Mouse (Mus musculus) gonadal fat pad, adult 2 months (tissue): Measurements from ENCODE around the gene Smurf1. TPM values are rescaled to one million over a fixed set of nuclear protein-coding genes. Genes with fewer than 3 reads are reported as not detected.

ENCODE experiments used
- DNase-seq: peaks from one replicate; pipeline ENCODE4 v3.0.0-alpha.2; 2012; ENCODE audit warnings: low read depth
- polyA plus RNA-seq: library from polyadenylated mRNA; depleted of rRNA; stranded (reverse); fragments of >200 nt; gene quantifications from 2 replicates; pipeline ENCODE4 v1.2.3, GENCODE M21; 2012

The Smurf1 gene
- polyA plus RNA-seq, 1 experiment = 29.8 TPM

DNA sequence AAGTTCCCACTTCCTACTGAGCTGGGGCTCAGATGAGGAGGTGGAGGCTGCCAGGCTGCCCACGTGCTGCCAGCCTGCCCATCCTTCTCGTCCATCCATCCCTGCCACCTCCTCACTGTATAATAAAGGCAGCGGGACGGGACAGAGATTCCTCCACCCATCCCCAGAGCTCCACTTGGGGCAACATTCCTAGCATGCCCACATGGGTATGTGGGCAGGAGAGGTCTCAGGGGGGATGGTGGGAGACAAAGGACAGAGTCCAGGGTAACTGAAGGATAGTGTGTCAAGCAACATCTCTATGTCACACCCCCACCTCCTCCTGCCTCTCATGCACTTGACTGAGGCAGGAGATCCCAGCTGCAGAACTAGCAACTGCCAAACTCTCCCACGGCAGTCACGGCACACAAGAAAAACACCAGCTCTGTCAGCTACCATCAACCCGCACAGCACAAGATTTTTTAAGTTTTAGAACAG, 51.2 kb downstream of the Smurf1 start:
- no peak for DNase-seq

DNA sequence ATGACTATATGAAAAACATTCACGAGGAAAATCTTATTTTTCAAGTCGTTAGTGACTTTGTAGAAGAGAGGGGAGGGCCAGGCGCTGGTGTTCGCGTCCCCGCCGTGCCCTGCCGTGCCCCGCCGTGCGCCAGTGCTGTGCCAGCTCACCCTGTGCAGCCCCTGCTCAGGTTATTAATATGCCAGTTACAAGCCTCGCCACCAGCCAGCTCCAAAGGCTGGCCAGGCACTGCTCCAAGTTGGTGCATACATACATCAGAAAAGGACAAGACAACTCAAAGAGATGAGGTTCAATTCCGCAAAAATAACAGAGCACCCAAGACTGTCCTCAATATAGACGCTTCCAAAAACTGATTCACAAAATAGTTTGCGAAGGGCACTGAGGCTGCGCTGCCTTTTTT, 51.7 kb downstream of the Smurf1 start:
- no peak for DNase-seq

DNA sequence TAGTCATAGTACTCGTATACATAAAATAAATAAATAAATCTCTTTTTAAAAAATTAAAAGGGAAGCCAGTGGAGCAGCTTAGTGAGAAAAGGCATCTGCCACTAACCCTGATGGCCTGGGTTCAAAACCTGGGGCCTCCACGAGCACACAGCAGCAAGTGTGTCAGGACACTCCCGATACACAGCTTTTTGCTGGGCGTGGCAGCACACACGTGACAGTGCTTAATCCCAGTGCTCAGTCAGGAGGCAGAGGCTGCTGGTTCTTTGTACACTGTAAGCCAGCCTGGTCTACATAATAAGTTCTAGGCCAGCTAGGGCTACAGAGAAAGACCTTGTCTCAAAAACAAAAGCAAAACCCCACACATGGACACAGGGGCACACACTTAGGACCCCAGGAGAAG, 52.3 kb downstream of the Smurf1 start:
- DNase-seq = no peak

DNA sequence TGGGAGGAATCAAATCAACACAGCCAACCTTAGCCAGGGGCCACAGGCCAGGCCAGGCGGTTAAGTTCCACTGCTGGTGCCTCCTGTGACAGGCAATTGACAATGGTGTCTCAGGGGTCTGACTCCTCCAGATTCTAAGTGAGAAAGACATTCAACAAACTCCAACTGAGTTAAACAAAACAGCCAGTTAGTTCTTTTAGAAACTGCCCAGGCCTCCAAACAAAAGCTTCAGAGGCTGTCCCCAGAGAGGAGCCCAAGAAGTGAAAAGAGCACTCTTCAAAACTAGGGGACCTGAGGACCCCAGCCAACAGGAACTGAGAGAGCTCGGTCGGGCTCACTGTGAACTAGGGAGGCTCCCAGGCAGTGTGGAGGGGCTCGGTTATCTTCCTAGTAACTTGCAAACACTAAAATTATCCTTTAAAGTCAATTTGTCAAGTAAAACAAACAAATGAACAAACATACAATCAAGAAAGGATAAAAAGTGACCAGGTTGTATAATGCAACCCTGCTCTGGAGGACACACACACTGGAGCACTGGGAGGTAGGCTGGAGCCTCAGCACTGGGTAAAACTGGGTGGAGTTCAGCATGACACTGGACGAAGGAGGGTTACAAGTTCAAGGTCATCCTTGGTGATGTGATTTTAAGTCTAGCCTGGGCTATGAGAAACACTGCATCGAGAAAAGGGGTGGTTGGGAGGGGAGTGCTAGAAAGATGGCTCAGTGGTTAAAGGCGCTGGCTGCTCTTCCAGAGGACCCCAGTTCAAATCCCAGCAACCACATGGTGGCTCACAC, 52.9 kb downstream of the Smurf1 start:
- no peak for DNase-seq

DNA sequence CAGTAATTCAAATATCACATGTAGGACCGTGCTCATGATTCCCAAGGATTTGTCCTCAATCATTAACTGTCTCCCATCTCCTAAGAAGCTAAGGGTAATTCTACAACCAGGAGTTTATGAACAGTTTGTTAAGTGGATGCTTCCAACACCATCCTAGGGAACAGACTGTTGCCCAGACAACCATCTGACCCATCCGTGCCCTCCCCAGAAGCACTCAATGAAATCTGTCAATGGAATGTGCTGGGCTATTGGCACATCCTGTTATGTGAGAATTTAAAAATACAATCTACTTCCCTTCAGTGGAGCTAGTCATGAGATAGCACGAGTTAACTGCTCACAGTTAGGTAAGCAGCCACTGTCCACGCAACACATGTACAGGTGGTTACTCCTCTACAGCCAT, 56.1 kb downstream of the Smurf1 start:
- no peak for DNase-seq

DNA sequence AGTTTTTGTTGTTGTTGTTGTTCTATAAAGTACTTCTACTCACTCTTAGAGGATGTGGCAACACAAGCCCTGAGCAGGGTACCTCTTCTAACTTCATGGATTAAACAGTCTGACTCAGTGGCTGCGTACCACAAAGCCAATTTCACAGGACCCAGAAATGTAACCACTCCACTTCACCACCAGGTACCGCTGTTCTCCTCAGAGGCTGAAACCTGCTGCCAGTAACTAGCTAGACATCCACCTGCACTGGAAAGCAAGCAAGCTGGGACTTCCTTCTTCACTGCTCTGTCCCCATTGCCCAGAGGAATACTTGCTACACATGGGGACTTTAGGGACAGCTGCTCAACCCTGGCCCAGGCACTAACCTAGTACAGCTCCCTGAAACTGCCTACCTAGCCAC, 58.1 kb downstream of the Smurf1 start:
- DNase-seq = no peak

DNA sequence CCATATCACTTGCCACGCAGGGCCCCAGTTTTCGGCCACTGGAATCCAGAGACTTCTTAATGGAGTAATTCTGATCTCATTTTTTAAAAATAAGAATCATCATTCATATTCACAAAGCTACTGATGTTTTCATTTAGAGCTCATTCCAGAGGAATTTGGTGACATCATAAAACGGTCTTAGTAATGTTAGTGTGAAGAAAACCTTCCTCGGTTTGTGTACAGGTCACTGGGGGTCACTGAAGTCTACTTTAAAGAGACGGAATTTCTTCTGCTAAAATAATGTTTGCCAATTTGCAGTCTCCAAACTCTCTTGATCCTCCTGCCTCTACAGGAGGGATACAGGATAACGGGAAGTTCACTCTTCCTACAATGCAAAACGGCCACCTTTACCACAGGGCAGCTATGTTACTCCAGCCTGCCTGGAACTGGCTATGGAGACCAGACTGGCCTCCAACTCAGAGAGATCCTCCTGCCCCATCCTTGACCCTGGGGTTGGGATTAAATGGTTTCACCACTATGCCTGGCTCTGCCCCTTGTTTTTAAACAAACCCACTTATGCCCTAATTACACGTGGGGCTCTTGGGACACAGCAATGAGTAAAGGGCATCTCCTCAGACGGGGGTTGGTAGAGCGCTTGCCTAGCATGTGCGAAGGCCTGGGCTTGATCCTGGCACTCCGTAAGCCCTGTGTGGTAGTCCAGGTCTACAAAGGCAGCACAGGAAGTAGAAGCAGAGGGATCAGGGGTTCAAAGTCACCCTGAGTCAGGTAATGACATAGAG, 61.1 kb downstream of the Smurf1 start:
- no peak for DNase-seq

DNA sequence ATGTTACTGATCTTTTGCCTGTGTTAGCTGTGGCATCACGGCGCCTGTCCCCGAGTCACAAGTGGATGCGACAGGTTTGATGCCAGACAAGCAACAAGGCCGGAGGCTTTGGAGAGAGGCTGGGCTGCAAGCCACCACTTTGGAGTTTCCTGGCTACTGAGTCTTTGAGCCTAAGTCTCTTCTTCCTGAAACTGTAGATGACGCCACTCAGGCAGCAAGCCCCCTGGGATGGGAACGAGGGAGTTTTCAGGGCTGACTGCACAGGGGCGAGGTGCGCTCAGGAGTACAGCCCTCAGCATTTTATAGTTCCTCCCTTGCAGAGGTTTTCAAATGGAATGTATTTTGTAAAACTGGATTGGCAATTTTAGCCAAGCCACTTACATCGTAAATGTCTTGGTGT, 63.9 kb downstream of the Smurf1 start:
- no peak for DNase-seq

DNA sequence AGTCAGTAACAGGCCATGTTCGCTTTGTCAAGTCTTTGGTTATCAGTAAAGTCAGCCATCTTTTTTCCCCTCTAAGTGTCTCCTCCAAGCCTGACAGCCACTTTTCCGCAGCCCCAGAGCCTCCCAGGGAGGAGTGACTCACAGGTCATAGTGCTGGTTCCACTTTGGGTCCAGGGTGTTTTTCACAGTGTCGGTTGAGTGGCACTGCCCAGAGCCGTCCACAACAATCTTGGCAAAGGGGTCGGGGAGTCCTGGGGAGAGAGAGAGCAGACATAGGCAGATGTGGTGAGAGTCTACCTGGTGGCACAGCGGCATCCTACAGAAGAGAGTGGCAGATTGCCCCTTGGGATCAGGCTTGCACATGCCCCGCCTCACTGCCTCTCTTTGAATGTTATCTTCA, 64.6 kb downstream of the Smurf1 start:
- no peak for DNase-seq

DNA sequence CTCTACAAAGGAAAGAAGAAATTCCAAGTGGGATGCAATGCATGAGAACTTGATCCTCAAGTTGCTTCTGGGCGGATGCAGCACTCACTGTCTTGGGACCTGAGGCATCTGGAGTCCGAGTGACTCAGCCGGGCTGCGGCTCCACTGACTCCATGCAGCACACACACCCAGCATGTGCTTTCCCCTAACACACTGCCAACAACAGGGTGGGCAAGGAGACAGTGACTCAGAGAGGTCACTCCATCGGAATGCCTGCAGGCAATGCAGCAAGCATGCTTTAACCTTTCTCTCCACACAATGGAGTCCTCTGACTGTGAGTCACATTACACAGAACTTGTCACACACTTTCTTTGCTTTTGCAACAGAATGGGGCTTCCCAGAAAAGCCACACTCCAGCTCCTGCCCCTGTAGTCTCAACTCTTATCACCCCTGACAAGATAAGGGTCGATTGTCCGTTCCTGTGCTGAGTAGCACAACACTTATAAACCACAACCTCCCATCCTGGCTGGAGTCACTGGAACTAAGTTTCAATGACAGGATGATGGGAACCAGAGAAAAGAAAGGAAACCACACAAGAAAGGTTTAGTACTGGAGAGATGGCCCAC, 67.1 kb downstream of the Smurf1 start:
- DNase-seq = no peak

DNA sequence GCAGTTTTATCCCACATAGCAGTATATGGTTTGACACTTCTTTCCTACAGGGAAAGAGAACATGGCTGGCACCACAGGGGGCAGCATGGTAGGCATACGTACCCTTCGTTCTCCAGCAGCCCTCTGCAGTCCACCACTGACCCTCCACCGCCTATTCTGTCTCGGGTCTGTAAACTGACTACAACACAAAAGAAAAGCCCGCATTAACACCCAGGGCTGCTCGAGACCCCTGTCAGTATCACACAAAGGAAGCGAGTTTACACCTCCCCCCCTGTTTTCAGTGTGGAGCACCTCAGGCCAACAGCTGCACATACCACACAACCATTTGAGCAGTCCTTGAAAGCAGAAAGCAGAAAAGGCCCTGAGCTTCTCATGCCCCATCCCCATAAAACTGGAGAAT, 67.8 kb downstream of the Smurf1 start:
- no peak for DNase-seq

DNA sequence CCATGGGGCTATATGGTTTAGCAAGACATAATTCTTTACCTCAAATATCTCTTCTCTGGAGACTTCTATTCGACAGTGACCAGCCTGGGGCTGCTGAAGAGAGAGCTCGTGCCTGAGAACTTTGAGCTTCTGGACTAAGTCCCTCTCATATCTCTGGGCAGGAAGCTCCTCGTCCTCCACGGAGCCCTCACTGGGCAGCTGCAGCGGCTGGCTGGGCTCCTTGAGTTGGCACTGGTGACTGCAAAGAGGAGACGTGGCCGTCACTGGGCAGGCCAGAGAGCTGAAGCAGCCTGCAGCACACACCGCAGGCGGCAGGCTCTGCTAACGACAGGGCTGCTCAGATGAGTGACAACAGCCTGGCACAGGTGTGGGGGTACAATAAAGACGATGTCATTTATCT, 74.4 kb downstream of the Smurf1 start:
- no peak for DNase-seq

DNA sequence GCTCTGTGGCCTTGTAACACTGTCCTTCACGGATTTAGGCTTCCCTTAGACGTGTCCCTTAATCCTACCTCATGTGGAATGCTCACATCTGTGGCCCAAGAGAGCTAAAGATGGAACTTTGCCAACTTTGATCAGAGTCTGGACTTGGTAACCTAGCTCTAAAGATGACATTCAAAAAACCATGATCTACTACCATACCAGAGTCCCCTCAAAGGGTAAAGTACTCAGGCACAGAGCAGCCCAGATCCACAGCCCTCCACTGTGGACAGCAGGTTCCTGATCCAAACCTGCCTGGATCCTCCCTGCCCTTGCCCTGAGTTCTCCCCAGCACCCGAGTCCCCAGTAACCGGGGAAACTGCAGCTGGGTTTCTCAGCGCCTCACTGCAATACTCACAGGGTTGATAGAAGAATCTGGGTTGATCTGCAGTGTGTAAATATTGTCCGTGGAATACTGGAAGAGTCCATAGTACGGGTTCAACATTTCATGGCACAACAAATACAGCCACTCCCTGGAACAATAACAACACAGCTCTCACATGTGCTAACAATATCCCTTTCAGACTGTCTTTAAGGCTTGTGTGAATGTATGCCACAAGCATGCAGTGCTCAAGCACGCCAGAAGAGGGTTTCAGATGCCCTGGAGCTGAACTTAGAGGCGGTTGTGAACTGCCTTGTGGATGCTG, 79.5 kb downstream of the Smurf1 start:
- DNase-seq = no peak

DNA sequence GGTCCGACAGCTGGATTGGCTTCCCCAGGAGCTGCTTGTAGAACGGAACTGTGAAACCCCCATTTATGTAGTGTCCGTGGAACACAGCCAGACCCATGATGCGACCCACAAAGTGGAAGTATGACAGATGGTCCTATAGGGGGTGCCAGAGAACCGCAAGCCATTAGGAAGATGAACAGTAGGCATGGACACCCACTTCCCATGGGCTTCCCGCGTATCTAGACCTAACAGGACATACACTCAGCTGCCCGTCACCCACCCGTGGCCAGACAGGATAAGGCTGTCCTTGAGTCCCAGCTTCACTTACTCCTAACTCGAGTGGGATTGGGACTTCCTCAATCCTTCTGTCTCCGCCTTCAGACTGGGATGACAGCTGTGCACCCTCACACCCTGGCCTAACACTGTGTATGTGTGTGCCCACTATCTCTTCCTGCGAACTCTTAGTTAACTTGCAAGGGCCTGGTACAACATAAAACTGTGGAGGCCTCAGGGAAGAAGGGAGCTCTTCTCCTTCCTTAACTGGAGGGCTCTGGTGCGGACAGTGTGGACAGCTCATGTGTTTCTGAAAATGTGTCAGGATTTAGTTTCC, 80.9 kb downstream of the Smurf1 start:
- no peak for DNase-seq

DNA sequence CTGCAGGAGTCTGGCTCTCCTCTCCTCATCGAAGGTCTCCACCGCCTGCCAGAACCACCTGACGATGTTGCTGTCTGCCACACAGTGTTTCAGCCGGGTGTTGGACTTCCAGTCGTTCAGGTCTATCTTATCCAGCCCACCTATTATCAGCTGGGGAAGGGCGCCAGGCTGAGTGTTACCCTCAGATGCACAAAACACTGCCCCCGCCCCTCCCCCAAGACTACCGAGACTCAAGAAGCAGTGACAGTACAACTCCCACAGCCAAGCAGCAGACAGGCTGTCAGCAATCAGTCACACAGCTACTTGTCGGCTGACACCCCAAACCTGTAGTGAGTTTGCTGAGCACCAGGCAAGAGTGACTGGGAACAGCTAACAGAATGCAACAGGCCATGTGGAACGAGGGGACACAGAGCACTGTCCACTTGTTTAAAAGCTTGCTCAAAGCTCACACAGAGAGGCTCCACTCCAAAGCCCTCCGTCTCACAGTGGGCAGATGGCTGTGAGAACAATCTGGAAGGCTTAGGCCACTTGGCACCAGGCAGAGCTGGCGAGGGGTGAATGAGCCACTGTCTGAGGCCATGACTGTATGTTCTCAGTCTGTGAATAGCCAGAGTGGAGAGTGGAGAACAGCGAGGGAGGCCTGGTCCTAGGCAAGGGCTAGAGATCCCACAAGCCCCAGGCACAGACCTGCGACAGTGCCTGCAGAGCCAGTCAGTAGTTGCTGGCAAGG, 83.8 kb downstream of the Smurf1 start:
- DNase-seq = no peak

DNA sequence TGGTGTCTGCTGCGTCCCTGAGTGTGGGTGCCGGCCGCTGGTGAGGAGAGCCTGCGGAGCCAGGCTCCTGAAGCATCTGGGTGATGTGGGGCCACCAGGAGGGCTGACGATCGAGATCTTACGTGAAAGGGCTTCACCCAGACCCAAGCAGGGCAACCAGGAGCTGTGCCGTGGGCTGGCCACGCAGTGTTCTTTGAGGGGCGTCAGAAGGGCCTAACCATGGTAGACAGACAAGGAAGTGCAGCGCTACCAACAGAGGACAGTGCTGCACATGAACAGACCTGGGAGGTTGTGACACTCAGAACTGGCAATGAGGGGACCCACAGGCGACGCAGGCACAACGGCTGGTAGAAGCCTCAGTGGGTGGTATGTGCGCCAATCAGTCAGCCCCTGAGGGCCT, 88.6 kb downstream of the Smurf1 start:
- no peak for DNase-seq

DNA sequence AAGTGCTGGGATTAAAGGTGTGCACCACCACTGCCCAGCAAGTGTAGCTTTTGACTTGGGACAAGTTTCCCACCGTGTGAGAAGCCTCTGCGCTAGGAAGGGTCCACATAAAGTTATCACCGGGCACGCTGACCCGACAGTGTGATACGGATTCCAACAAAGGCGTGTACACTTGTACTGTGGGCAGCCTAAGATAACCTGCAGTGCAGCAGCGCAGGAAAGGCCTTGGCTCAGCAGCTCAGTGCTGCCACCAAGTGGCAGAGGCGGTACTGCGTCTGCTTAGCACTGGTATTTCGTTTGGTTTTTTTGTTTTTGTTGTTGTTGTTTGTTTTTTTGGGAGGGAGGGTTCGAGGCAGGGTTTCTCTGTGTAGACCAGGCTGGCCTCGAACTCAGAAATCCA, 89.8 kb downstream of the Smurf1 start:
- DNase-seq = no peak

DNA sequence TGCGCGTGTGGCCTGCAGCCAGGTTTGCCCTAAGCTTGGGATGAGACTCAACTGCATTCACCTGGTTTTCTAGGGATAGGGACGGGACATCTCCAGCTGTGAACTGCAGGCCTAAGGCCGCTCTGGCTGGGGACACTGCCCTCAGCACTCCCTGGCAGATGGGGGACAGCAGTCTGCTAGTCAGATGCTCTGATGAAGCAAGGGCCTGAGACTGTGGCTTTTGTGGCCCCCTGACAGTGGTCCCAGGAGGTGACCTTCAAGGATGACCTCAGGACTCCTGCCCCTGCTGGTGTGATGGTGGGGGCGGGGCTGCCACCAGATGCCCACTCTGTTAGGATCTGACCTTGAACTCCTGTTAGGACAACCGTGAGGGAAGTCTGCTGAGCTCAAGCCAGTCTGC, 90.4 kb downstream of the Smurf1 start:
- DNase-seq = no peak

DNA sequence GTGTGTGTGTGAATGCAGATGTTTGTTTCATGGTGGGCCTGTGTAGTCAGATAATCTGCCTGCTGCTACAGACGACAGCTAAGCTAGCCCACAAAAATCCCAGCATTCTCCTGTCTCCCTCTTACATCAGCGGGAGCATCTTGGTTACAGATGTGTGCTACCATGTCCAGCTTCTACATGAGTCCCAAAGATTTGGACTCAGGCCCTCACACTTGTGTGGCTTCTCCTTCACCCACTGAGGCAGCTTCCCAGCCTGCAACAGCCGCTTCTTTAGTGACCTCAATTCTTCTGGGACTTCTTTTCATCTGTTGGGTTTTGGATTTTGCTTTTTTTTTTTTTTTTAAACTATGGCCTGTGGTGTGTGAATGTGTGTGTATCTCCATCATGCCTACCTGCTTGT, 92.8 kb downstream of the Smurf1 start:
- no peak for DNase-seq

DNA sequence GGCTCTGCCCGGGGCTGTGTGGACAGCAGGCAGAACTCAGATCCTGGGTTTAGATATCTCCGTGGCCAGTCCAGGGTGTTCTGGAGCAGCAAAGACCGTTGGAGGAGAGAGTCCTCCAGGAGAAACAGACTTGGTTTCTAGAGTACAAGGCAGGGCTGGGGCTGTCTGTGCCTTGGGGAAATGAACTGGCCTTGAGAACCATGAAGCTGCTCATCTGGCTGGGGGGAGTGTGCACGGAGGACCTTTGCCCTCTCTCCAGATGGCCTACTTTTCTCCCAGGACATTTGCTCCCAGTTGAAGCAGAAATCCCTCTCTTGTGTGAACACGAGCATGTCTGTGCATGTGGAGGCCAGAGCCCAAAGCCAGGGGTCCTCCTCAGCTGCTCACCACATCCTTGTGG, 93.3 kb downstream of the Smurf1 start:
- DNase-seq = no peak

DNA sequence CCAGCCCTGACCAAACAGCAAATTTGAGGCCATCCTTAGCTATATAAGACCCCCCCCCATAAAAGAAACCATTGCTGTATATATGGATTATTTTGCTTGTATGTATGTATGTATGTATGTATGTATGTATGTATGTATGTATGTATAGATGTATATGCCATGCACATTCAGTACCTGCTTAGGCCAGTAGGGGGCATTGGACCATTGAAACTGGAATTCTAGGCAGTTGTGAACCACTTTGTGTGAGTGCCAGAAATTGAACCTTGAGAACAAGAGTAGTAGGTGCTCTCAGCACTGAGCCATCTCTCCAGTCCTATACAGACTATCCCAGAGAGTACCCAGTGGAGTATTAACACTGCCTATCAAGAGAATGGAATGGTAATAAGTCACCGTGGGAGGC, 93.9 kb downstream of the Smurf1 start:
- DNase-seq = no peak
